Mouse (Mus musculus): ENCODE data around the gene Fam20b.

Gene Fam20b

DNA sequence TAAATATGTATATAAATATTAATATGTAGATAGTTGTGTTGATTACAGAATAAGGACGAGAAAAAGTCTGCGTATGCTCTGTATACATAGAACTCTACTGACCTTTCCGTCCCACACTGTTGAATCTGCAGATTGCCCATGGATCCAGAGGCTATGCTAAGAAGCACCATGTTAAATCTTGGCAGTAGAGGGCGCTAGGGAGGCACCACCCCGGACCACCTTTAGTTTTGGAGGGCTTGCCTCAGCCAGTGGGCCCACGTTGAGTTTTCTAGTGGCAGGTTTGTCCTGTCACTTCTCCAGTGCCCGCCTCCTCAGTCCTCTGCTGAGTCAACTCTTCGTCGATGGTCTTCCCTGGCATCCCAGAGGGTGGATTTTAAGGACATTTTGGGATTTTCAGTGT is 11.9 kb upstream of the Fam20b start:
- no peak for DNase-seq (ENCODE audit: low read depth, low spot score)

DNA sequence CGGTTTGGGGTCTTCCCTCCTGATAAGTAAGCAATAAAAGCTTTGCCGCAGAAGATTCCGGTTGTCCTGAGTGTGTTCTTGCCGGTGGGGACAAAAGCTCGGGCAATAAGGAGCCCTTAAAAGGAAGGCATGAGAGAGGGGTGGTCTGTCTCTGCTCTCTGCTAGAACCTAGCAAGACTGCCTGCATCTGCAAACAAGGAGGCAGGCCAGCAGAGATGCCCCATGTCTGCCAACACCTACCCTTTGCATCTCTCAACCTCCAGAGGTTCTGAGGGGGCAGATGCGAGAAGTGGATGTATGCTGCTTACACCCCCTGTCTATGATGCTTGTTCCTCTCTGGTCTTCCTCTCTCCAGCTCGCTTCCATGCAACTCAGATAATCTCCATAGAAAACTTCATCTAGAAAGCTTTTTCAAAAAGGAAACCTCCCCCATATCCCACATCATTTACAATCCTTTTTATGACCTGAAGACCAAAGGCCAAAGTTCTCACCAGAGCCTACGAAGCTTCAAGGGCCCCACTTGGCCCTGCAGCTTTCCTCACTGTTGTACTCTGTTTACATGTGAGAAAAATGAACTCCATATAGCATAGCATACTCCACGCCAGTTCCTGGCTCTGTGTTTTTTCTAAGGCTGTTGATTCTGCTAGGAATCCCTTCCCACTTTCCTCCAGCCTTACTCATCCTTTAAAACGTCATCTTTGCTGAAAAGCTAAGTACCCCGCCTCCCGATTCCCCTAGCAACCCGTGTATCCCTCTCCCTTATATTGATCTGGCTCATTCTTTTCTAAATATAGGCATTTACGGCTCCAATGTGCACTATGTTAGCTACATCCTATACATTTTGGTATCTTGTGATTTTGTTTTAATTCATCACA is 8.6 kb upstream of the Fam20b start:
- DNase-seq (ENCODE audit: low read depth, low spot score), result no peak

DNA sequence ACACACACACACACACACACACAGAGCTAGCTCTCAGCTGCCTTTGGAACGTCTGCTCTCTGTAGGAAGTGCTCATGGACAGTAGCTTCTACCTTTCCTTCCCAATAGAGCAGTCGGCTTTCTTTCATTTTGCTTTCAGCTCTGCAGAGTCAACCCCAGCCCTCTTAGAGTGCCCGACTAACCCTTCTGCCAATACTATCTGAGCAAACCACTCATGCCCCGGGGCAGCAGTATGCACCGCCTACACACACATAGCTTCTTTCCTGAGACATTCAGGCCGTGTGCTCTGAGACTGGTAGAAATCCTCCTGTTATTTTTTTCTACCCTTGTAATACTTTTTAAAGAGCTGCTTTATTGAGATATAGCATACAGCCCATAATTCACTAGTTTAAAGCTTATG is 3.2 kb upstream of the Fam20b start:
- DNase-seq (ENCODE audit: low read depth, low spot score), result no peak

DNA sequence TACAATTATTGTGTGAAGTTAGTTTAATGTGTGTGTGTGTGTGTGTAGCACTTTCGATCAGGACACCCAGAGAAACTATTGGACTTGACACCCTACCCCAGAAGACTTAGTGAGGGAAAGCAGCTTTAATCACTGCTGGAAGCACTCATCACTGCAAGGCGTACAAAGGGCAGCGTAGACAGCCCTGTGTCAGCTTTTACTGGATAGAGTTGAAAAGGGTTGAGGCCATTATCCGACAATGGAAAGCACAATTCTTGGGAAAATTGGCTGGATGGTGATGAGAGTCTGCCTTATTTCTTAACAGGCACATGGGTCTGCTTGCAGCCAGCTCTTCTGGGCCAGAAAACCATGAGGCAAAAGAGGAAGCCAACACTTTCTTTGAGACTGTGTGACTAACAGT is 1.2 kb upstream of the Fam20b start:
- DNase-seq (ENCODE audit: low read depth, low spot score), result no peak

DNA sequence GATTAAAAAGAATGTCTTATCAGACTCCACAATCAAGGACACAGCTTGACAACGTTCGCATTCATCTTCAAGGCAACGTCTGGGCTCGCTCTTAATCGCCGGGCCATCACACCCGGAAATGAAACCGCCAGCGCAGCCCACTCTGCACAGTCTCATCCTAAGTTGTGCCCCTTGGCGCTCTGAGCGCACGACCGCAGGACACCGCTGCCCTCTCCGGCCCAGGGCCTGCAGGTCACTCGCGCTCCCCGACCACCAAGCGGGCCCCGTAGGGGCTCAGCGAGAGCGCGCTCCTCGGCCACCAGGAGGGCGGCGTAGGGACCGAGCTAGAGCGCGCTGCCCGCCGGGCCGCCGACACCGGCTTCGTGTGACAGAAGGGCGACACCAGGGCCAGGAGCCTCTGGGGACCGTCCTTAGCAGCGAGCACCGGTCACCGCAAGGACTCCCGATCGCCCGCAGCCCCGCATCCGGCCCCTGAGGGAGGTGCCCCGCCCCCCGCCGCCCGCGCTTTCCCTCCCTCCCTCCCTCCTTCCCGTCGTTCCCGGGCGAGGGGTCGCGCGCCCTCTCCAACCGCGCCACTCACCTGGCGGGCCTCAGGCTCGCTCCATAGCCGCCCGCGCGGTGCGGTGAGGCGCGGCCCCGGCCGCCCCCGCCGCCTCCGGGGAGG is 468 bp downstream of the Fam20b start:
- DNase-seq (ENCODE audit: low read depth, low spot score), result peak; percentile 56

DNA sequence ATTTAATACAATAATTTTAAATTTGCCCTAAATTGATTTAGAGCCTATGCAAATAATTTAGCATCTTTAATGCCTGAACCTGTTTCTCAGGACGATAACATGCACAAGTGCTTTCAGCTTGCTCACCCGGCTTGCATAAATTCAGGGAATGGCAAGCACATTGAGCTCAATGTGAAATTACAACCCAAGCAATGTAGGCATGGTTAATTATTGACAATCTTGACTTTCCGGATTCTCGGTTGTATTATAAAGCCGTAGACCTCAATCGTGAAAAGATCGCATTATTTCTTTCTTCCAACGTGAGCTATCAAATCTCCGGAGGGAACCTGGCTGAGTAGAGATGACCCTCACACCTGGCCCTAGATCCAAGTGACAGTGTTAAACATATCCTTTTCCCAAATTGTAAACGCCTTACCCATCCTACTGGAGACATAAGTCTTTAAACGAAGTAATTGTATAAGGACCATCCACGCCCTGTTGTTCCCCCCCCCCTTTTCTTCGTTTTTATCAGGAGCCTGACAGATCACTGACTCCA is 1.1 kb downstream of the Fam20b start:
- no peak for DNase-seq (ENCODE audit: low read depth, low spot score)

DNA sequence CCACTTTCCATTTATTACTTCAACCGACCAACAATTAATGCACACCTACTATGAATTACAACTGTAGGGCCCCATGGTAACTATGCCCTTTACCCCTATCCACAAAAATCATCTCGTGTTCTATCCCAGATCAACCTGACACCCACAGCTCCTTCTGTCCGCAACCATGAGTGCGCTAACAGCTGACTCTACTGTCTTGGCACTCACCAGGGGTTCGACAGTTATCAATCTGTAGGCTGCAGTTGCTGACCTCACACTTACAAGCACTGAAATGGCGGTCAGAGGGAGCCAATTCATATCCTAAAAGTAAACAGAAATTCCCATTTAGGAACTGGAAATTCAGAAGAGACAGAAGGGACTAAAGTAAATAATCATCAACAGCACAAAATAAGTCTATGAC is 2.2 kb downstream of the Fam20b start:
- no peak for DNase-seq (ENCODE audit: low read depth, low spot score)

DNA sequence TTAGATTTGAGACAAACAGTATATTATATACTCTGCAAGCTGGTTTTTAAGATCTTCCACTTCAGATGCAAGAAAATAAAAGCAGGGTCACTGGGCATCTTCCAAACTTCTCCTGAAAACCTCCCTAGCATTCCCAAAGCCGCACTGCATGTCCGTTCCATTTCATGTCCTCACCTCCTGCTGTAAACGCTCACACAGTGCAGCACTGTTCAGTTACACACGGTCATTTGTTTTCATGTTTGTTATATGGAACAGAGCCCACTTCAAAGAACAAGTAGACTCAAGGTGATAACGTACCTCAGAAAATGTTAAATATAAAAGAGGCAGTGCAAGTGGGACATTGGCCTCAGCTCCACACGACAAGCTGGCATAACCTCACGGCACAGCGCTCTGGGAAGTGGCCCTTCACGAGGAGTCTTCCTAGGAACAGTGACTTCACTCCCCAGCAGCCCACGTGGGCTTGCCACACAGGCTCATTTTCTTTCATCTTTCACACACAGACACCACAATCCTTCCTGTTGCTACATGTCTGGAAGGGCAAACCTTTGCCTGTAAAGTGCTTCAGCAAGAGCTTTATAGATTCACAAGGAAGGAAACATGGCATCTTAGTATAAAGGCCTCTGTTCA is 8.3 kb downstream of the Fam20b start:
- no peak for DNase-seq (ENCODE audit: low read depth, low spot score)

DNA sequence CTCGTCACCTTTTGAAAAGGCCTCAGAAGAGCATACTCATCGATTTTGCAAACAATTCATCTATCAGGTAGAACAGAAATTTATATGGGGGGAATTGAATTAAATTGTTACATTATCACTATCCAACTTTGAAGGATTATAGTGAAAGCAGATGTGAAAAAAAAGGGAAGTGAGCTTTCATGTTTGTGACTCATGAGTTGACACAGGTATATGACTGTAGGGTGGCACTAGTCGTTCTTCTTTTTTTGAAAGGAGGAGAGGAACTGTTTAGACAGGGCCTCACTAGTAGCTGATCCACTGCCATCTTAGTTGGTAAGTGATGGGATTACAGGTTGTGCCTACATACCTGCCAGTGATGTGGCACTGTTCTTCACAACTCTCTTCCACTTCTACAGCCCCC is 10.2 kb downstream of the Fam20b start:
- DNase-seq (ENCODE audit: low read depth, low spot score), result no peak

DNA sequence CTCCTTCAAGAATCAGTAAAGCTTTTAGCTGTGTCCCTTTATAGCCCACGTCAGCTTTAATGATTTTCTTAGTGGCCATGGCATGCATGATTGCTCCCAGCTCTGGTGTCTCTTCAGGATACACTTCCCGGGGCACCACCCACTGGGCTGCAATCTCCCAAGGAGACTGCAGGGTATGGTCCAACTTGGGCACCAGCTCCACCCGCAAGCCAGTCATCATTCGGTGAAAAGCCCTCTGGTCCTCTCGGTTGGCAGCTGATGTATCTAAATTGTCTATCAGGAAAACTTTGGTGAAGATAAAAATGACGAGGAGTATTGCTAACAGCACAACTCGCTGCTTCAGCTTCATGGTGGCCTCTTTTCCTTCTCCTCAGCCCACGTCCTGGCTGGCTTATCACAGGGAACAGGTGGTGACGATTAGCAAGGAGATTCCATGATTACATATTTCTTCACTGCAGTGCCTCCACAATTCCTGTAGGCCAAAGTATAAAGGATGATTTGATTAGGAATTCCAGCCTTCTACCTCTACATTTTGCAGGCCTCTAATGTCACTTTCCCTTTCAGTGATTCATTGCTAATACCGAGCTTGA is 13.1 kb downstream of the Fam20b start:
- no peak for DNase-seq (ENCODE audit: low read depth, low spot score)

DNA sequence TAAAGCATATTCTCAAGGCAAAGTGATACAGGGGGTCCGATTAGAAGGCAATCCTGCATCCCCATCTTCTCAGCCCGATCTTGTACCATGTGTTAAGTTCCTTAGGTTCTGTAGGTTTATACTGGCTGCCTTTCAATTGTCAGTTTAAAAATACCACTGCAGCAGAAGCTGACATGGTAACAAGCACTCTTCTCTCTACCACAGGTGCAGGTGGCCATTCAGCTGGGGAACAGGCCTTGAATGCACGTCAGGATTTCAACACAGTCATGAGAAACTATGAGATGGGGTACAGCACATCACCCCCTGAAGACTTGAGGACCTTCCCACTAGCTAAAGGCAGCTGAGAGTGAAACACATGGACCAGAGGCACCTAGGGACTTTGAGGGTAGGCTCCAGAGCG is 15.4 kb downstream of the Fam20b start:
- no peak for DNase-seq (ENCODE audit: low read depth, low spot score)

DNA sequence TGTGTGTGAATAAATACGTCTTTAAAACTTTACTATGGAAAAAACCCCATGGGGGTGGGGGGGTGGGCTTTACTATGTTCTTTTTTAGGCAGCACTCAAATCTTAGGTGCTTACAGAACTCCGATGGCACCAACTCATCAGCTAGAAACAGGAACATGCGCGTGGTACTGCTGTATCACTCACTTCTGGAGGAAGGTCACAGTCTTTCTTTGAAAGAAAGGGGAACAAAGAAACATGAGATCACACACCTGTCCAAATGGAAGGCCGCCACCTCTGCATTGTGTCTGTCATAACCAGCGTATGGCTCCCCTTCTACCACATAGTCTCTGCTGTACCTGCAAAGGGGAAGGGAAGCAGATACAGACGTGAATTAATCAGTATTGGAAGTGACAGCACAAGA is 16.7 kb downstream of the Fam20b start:
- DNase-seq (ENCODE audit: low read depth, low spot score), result no peak

DNA sequence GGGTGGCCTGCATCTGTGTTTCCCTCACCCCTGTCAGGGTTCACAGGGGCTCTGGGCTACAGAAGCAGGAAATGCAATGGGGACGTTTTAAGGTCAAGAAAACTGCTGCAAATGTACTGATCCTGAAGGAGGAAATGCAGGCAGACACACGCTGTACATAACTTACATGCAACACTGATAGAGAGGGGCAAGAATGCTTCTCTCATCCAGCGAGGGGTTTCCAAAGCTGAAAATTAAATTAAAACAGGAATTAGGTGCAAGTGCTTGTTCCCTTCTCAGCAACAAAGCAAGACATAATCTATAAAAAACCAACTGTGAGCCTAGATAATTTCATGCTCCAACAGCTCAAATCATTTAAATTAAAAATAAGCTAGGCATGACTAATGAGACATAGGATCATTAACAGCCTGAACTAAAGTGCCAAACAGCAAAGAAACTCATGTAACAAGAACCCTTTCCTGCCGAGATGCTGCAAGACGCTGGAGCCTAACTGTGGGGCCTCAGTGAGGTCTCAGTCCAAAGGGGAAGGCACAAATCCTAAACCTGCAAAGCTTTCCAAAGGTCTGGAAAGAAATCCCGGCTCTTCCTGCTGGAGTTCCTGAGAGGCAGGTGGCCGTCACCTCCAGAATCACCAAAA is 32.7 kb downstream of the Fam20b start:
- no peak for DNase-seq (ENCODE audit: low read depth, low spot score)

DNA sequence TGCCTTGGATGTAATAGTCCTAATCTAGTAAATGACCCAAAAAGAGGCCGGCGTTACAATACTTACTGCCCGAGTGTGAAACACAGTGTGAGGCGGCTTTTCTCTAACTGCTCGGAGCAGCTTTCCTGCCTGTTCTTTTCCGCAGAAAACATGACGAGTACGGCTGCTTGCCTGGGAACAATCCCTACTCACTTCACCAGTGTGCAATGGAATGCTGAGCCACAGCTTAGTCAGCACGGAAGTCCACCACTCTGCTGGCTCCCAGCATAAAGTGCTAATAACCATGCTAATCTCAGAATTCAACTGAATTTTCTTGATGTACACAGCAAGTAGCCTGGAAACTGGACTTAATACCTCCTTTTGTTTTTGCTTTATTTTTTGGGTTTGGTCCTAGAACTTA is 39.3 kb downstream of the Fam20b start:
- no peak for DNase-seq (ENCODE audit: low read depth, low spot score)

DNA sequence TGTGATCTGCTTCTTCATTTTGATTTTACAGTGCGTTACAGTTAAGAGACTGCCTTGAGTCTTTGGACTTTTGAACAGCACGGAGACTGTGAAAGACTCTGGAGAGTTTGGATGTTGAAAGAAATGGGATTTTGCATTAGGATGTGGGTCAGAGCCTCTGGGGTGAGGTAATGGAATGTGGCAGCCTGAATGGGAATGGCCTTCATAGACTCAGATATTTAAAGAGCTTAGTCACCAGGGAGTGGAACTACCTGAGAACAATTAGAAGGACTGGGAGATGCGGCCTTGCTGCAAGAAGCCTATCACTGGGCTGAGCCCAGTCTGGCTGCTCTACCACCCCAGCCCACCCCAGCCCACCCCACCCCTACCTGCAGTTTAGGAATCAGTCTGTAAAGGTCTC is 41.7 kb downstream of the Fam20b start:
- no peak for DNase-seq (ENCODE audit: low read depth, low spot score)

DNA sequence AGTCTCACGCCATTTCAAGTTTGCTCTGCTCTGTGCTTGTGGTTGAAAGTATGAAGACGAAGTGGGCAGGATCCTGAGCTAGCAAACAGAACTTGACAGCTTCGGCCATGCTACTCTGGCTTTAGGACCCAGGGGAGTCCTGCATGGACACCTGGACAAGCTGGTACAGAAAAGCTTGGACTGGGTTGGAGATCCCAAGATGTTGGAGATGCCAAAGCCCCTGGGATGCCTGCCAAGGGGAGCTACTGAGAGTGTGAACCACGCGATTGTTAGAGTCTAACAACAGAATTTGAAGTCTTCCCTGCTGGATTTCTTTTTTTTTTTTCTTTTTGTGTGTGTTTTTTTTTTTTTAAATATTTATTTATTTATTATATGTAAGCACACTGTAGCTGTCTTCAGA is 42.3 kb downstream of the Fam20b start:
- no peak for DNase-seq (ENCODE audit: low read depth, low spot score)

DNA sequence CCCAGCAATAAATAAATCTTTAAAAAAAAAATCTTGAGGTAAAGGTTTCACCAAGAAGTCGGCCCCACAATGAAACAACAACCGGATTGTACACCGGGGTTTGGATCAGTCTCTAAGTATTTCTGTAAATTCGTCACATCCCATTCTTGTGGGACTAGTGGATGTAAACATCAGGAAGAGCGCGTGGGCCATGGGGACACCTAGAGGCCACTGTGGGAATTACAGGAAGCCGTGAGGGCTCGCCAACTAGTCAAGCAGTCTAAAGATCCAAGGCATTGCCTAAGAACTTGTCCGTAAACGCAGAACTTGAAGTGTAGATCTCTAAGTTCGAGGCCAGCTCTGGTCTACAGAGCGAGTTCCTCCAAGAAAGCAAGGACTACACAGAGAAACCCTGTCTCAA is 42.7 kb downstream of the Fam20b start:
- peak; percentile 51 for DNase-seq (ENCODE audit: low read depth, low spot score)

DNA sequence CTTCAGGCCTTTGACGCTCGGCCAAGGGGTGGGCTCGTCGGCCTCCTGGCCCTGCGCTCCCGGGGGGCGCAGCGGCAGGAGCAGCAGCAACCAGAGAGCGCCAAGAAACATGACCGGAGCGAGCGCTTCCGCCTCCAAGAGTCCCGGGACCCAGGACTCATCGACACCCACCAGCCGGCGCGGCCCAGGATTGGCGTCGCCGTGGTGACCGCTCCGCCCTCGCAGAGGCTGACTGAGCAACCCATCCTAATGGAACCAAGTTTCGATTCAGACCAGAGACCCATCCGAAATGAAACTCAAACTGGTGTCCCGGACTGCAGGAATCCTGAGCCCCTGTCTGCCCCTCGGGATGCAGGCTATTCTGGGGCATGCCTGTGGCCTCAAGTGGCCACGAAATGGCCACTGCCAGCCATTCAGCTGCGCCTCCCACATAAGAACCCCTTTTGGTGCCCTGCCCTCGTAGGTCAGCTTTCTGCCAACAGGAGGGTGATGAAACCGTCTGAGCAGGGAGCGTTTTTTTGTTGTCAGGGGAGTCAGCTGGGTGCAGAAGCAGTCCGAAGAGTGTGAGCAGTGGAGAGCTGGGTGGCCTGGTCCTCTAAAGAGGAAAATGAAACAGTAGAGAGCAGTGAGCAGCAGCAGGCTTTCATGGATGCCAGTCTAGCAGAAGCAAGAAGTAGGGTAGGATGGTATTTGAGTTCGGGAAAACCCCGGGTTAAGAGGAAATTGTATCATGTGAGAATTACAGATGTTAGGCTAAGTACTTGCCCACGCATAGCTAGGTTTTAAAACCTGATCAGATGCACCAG is 44.5 kb downstream of the Fam20b start, which contains the start of gene Tor3a:
TSS of gene Tor3a (minus strand) at position 162 of the 806 bp plus-strand sequence.
- DNase-seq (ENCODE audit: low read depth, low spot score), result no peak

DNA sequence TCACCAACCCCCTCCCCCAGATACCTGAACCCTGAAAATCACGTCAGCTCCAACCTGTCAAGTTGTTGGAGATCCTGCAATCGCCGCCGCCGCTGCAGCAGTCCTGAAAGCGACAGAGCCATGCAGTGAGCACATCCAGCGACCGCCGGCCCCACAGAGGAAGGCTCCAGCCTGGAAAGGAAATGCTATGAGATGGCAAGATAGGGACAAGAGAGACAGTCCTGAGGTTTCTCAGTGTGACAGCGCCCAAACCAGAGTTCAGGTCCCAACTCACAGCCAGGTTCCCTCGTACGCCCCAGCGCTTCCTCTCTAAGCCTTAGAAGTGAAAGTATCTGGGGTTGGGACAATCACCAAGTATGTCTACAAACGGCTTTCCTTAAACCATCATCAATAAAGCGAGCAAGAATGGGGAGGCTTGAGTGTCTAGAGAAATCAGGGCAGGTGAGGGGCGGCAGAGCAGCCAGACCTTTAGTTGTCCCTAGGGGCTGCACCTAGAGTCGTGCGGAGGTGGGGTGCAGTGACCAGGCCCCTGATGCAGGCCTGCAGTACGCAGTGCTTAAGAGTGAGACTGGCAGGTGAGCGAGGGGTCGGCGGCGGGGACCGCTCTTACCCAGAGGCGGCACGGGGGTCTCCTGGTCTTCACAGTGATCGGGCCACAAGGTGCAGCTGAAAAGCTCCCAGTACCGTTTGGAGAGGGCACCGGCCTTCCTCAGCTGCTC is 45.3 kb downstream of the Fam20b start:
- DNase-seq (ENCODE audit: low read depth, low spot score), result no peak
